Mouse (Mus musculus): ENCODE measurements around the gene Ptdss2. TPM values are rescaled to one million over a fixed set of nuclear protein-coding genes. Genes with fewer than 3 reads are reported as not detected.

Ptdss2 gene
- total RNA-seq, 4 experiments from 2014 or later = 48.4 to 57.7 (median 52.3) TPM

Other genes with a start within 250 kb of the Ptdss2 start
- gene Psmd13, start 240.4 kb upstream of the Ptdss2 start, total RNA-seq (2022) = 100 to 1,000 TPM; 105 to 117 (median 109) TPM
- gene Sirt3, start 240.1 kb upstream of the Ptdss2 start, total RNA-seq (2022) = 10 to 100 TPM; 62.4 to 79.7 (median 73.7) TPM
- gene Cox8b, start 221.9 kb upstream of the Ptdss2 start, total RNA-seq (2022) = 1 to 10 TPM; 1.7 to 3.9 (median 2.9) TPM
- gene Nlrp6, start 201.5 kb upstream of the Ptdss2 start, total RNA-seq (2022) = 1 to 10 TPM in 1 of 4 experiments, under 1 TPM in 3; 0.54 to 1.1 (median 0.92) TPM
- gene Pgghg, start 181.0 kb upstream of the Ptdss2 start, total RNA-seq (2022) = 1 to 10 TPM; 3.9 to 4.7 (median 4.3) TPM
- under 1 TPM in 1 of 4 experiments, not detected in 3; 0.51 TPM for gene Ifitm5, start 172.1 kb upstream of the Ptdss2 start, total RNA-seq (2022)
- gene Gm45717, start 166.4 kb upstream of the Ptdss2 start, total RNA-seq (2022) = not detected
- 10 to 100 TPM; 13.5 to 19.6 (median 16.7) TPM for gene Ifitm2, start 166.4 kb upstream of the Ptdss2 start, total RNA-seq (2022)
- 1 to 10 TPM; 3.6 to 7.4 (median 5.0) TPM for gene Ifitm1, start 155.2 kb upstream of the Ptdss2 start, total RNA-seq (2022)
- gene Ifitm3, start 111.6 kb upstream of the Ptdss2 start, total RNA-seq (2022) = 10 to 100 TPM; 12.2 to 26.6 (median 17.7) TPM
- under 1 TPM in 2 of 4 experiments, not detected in 2; 0.87 to 0.88 TPM for gene Ifitm6, start 104.5 kb upstream of the Ptdss2 start, total RNA-seq (2022)
- not detected for gene Gm17387, start 93.3 kb upstream of the Ptdss2 start, total RNA-seq (2022)
- 10 to 100 TPM; 64.5 to 81.0 (median 79.2) TPM for gene B4galnt4, start 61.3 kb upstream of the Ptdss2 start, total RNA-seq (2022)
- under 1 TPM in 1 of 4 experiments, not detected in 3; 0.57 TPM for gene Pkp3, start 44.2 kb upstream of the Ptdss2 start, total RNA-seq (2022)
- 1 to 10 TPM; 2.3 to 2.6 (median 2.5) TPM for gene Sigirr, start 21.8 kb upstream of the Ptdss2 start, total RNA-seq (2022)
- not detected for gene Ano9, start 4.6 kb upstream of the Ptdss2 start, total RNA-seq (2022)
- 10 to 100 TPM; 41.0 to 52.8 (median 44.8) TPM for gene Rnh1, start 50.5 kb downstream of the Ptdss2 start, total RNA-seq (2022)
- 100 to 1,000 TPM; 226 to 267 (median 258) TPM for gene Hras, start 71.6 kb downstream of the Ptdss2 start, total RNA-seq (2022)
- 1 to 10 TPM; 3.5 to 5.7 (median 5.3) TPM for gene Lrrc56, start 71.8 kb downstream of the Ptdss2 start, total RNA-seq (2022)
- under 1 TPM in 2 of 4 experiments, not detected in 2; 0.17 to 0.25 TPM for gene Lmntd2, start 91.7 kb downstream of the Ptdss2 start, total RNA-seq (2022)
- 1 to 10 TPM in 3 of 4 experiments, under 1 TPM in 1; 0.89 to 2.7 (median 2.4) TPM for gene Rassf7, start 93.5 kb downstream of the Ptdss2 start, total RNA-seq (2022)
- 10 to 100 TPM; 65.7 to 76.5 (median 68.5) TPM for gene Phrf1, start 106.4 kb downstream of the Ptdss2 start, total RNA-seq (2022)
- gene Irf7, start 144.1 kb downstream of the Ptdss2 start, total RNA-seq (2022) = 1 to 10 TPM in 3 of 4 experiments, under 1 TPM in 1; 0.65 to 2.8 (median 1.7) TPM
- not detected for gene Cdhr5, start 154.4 kb downstream of the Ptdss2 start, total RNA-seq (2022)
- gene Sct, start 156.8 kb downstream of the Ptdss2 start, total RNA-seq (2022) = not detected
- gene Drd4, start 169.6 kb downstream of the Ptdss2 start, total RNA-seq (2022) = under 1 TPM; 0.44 to 0.84 (median 0.50) TPM
- gene Deaf1, start 205.3 kb downstream of the Ptdss2 start, total RNA-seq (2022) = 10 to 100 TPM; 57.2 to 76.6 (median 68.2) TPM
- 10 to 100 TPM; 30.2 to 32.2 (median 30.6) TPM for gene Tmem80, start 205.4 kb downstream of the Ptdss2 start, total RNA-seq (2022)
- gene Eps8l2, start 216.5 kb downstream of the Ptdss2 start, total RNA-seq (2022) = 1 to 10 TPM; 5.4 to 7.9 (median 6.4) TPM

Measured in left cerebral cortex, adult 8-10 months (tissue).